Mouse (Mus musculus) bone marrow macrophage, adult 2 months (primary cell): ENCODE results near the gene Slc50a1.

Source experiments
- CTCF ChIP-seq: IDR thresholded peaks from 2 replicates; pipeline ENCODE4 v1.5.1; 2012; ENCODE audit warnings: low read depth, mild to moderate bottlenecking, low read length, moderate library complexity
- POLR2A ChIP-seq: IDR thresholded peaks from 2 replicates; pipeline ENCODE4 v1.6.1; 2012; ENCODE audit warnings: mild to moderate bottlenecking, low read depth, low read length, borderline replicate concordance

GRCm38 (mm10) chr3:89218271-89218670 is 52.1 kb downstream of the Slc50a1 start:
- TF ChIP-seq CTCF (no peak), POLR2A (no peak)
